Mouse (Mus musculus) ES-Bruce4 (cell line): ENCODE results near the gene Frmd4a.

ENCODE experiments used
- CTCF ChIP-seq: IDR thresholded peaks from one replicate; pipeline ENCODE4 v1.8.1; 2011; ENCODE audit warnings: low read depth, low read length
- EP300 ChIP-seq: IDR thresholded peaks from 2 replicates; pipeline ENCODE4 v1.6.1; 2011; ENCODE audit warnings: low read depth, low read length; ENCODE audit not compliant: insufficient read depth
- POLR2A ChIP-seq: IDR thresholded peaks from one replicate; pipeline ENCODE4 v1.8.1; 2011; ENCODE audit warnings: low read length; ENCODE audit not compliant: insufficient read depth

- TF ChIP-seq CTCF (no peak), EP300 (no peak), POLR2A (no peak)
These were observed 353.0 kb downstream of the Frmd4a start for GRCm38 (mm10) chr2:4370499-4370898.
